Mouse (Mus musculus): ENCODE results near the gene Gpd2.
A peak's percentile ranks its signal among the peaks of the same experiment; 100 is the strongest.

Gene Gpd2

GRCm38 (mm10) chr2:57301539-57301938 is 64.1 kb downstream of the Gpd2 start:
- no peak for DNase-seq (ENCODE audit: low spot score)

- DNase-seq (ENCODE audit: low spot score), result no peak
Observed at GRCm38 (mm10) chr2:57304212-57304611, 66.8 kb downstream of the Gpd2 start.

DNA sequence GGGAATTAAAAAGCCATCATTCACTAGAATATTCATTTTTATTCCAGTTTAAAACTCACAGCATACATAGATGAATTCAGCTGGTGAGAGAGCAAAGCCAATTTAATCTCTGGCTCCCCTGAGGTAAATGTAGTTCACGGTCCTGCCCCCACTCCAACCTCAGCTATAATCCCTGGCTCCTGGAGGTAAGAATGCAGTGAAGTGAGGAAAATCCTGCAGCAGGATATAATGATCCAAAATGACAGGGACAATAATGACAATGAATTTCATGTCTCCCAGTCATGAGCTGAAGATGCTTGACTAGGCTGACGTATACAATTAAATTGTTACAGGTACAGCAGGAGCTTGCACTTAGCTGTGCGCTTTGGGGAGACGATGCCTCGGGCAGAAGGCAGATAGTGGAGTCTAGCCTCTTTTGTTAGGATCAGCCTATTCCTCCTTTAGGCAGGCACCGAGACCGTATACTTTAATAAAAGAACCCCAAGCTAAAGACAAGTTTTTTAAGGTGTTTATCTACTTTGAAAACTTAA is 74.9 kb downstream of the Gpd2 start:
- DNase-seq (ENCODE audit: low spot score), result no peak

DNA sequence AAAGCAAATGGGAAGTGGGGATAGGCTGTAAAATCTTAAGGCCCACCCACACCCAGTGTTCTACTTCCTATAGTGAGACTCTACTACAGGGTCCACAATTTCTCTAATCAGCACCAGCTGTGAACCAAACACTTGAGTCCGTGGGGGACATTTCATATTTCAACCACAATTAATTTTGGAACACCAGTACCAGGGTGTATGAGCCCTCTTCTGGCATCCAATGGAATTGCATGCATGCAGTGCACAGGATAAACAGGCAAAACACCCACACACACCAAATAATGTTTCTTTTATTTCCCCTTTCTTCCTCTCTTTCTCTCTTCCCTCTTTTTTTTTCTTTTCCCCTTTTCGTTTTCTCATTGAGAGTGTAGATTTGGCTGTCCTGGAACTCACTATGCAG is 78.6 kb downstream of the Gpd2 start:
- peak; percentile 38 for DNase-seq (ENCODE audit: low spot score)

- DNase-seq (ENCODE audit: low spot score), result no peak
Observed at GRCm38 (mm10) chr2:57318336-57318735, 80.9 kb downstream of the Gpd2 start.

- no peak for DNase-seq (ENCODE audit: low spot score)
Observed at GRCm38 (mm10) chr2:57326091-57326490, 88.7 kb downstream of the Gpd2 start.

GRCm38 (mm10) chr2:57329327-57329726 is 91.9 kb downstream of the Gpd2 start:
- no peak for DNase-seq (ENCODE audit: low spot score)

GRCm38 (mm10) chr2:57330812-57331211 is 93.4 kb downstream of the Gpd2 start:
- DNase-seq (ENCODE audit: low spot score), result no peak

DNA sequence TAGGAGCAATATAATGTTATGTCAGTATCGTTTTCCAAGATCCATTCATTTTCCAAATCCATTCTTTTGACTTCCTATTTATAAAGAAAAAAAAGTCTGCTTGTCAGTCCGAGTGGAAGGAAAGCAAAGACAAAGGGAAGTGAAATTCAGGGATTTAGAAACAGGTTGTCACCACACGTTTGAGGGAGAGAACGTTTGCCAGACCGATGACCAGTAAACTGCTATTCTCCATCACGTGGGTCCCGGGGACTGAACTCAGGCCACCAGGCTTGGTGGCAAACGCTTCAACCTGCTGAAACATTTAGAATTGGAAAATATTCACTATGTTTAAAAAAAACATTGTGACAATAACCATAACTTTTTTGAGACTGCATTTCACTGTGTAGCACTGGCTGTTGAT is 93.8 kb downstream of the Gpd2 start:
- DNase-seq (ENCODE audit: low spot score), result no peak

DNA sequence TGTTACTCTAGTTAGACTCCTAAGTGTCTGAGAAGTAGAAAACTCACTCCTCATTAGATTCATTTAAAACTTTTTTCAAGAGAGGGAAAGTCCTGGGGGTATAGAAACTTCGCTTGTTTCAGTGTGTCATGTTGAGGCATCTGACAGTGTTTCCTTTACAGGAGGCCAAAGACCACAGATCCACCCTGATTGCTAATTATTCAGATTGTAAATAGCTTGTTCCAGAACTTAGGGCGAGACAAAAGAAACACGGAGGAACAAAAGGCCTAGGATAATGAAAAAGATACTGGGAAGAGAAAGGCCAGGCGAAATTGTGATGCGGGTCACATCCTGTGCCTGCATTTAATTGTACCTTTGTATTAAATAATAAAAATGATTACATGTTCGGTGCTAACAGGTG is 96.0 kb downstream of the Gpd2 start:
- DNase-seq (ENCODE audit: low spot score), result no peak

- no peak for DNase-seq (ENCODE audit: low spot score)
Observed at GRCm38 (mm10) chr2:57335397-57335796, 98.0 kb downstream of the Gpd2 start.

DNA sequence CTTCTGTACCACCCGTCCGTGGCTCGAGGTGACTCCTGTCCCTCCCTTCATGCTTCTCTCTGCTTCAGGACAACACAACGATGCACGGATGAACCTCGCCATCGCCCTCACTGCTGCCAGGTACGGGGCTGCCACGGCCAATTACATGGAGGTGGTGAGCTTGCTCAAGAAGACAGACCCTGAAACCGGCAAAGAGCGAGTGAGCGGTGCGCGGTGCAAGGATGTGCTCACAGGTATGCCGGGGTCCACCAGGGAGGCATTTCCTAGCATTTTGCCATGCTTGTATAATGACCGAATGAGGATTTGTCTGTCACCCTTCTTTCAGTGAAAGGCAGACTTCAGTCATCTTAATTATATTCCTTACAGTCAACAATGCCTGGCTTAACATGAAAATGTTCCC is 101.3 kb downstream of the Gpd2 start:
- DNase-seq (ENCODE audit: low spot score), result no peak

- no peak for DNase-seq (ENCODE audit: low spot score)
Observed at GRCm38 (mm10) chr2:57342910-57343309, 105.5 kb downstream of the Gpd2 start.

DNA sequence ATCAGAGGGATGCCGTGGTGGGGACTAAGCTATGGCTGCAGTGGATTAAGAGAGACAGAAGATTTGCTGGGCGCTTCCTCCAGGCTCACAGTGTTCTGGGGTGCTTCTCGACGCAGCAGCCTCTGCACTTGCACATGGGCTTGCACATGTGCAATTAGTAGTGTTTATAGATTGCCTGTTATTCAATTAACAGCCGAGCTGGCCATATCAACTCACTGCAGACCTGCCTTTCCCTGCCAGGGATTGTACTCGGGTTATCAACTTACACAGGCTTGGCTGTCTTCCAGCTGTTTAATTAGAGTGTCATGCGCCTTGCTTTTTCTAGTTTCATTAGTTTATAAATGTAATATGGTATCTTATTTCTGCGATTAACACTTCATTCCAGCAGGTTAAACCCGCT is 113.2 kb downstream of the Gpd2 start:
- DNase-seq (ENCODE audit: low spot score), result no peak

- DNase-seq (ENCODE audit: low spot score), result no peak
Observed at GRCm38 (mm10) chr2:57353722-57354432, 116.4 kb downstream of the Gpd2 start.

- no peak for DNase-seq (ENCODE audit: low spot score)
Observed at GRCm38 (mm10) chr2:57354848-57355247, 117.4 kb downstream of the Gpd2 start.

DNA sequence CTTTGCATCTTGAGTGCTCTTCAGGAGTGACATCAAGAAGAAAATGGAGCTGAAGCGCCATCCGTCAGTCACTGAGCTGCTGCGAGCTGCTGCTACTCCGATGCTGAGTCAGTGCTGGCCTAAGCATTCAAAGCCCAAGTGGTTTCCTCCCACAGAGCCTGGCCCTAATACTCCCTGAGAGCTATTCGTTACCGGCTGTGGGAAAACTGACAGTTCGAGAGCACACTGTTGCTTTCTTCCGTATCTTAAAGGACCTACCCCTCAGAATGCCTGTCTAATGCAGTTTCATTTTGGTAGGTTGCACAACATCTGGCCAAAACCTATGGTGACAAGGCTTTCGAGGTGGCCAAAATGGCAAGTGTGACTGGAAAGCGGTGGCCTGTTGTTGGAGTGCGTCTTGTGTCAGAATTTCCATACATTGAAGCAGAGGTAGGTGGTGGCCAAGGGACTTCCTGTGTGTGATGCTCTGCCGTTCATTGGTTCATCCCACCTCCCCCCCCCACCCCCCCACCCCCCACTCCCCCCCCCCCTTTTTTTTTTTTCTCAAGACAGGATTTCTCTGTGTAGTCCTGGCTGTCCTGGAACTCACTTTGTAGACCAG is 118.9 kb downstream of the Gpd2 start:
- no peak for DNase-seq (ENCODE audit: low spot score)

- DNase-seq (ENCODE audit: low spot score), result no peak
Observed at GRCm38 (mm10) chr2:57362503-57362902, 125.1 kb downstream of the Gpd2 start.

DNA sequence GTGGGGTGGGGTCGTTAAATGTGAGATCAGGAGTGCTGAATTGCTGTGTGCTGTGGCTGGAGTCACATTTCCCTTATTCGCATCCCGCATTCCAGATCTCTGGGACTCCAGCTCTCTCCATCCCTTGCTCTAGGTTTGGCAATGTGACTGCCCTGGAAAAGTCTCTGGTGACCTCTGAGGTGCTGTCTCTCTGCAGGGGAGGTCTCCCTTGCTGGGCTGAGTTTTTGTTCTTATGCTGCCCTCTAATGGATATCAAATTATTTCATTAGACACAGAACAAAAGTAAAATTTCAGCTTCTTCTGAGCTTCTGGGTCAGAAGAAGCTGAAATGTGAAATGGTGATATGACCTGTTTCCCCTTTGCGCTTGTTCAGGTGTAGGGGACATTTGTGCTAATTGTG is 137.2 kb downstream of the Gpd2 start:
- peak; percentile 4 for DNase-seq (ENCODE audit: low spot score)

DNA sequence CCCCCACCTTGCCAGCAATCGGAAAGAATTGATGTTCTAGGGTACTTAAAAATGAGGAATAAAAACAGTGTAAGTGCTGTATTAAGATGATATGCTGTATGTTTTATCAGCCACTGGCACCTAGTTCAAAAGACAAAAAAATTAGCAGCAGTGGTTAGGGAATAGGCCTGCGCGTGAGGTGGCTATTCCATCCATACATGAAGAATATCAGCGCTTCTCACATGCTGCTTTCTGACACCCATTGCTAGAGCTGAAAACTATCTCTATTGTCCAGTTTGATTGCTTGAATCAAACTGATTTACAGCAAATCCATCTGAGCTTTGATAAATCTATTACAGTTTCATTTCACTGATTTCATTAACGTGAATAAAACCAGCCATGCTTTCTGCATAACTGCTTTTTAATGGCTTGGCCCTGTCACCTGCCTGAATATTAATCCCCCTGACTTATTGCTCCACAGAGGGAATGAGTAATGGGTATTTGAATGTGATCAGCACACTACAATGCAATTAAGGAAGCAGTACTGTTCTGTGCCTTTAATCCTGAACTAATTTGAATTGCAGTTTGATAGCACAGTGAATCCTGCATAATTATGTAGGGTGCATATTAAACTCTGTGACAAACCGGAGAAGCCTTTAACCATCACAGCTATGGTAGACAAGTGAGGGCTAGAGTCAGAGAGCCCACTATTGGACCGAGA is 137.9 kb downstream of the Gpd2 start:
- no peak for DNase-seq (ENCODE audit: low spot score)

- DNase-seq (ENCODE audit: low spot score), result no peak
Observed at GRCm38 (mm10) chr2:57378147-57378889, 140.9 kb downstream of the Gpd2 start.

DNA sequence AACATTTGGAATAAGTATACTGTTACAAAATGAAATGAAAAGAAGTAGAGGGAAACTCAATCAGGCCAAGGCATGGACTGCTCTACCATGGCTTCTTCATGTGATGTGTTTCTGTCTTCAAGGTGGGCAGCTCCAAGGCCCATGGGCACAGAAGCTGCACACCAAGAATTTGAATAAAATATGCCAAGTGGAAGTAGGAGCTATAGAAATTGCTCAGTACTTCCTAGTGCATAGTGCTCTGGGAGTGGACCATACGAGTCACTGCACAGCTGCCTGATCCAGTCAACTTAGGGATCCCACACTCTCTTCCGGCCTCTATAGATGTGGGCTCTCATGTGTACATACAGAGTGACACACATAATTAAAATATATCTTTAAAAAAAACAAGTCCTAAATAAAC is 147.2 kb downstream of the Gpd2 start:
- no peak for DNase-seq (ENCODE audit: low spot score)
